Mouse (Mus musculus): ENCODE data around the gene Hoxb6. TPM values are rescaled to one million over a fixed set of nuclear protein-coding genes. Genes with fewer than 3 reads are reported as not detected.

Gene Hoxb6
- polyA plus RNA-seq, 1 experiment from 2014 or later: 0.73 TPM

DNA sequence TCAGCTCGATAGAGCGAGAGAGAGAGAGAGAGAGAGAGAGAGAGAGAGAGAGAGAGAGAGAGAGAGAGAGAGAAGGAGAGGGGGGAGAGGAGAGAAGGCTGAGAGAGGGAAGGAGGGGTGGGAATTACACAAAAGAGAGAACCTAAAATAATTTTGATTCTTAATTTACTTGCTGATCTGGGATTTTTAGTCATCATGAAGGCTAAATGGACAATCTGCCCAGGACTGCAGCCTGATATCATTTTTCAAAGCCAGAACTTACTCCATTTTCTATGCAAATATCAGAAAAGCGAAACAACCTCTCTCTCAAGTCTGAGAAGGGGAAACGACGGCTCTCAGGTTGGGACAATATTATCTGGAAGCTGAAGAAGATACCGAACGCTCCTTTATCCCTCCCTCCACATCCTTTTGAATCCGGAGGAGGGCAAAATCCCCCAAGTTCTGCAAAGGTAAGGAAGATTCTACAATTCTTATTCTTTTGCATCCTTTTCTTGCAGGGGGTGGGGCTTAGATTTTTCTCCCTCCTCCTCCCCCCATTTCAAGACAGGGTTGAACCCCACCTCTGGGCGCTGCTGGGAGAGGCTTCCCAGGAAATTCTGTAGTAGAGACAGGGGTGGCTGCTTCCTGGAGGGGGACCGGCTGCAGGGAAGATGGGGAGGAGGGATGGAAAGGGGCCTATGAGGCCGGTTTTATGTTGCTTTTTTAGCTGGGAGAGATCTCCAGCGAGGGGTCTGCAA is 457 bp downstream of the Hoxb6 start:
- Histone ChIP-seq H3K27me3 (ENCODE audit: control insufficient read depth, insufficient read depth, low read length) (peaks cover 95% of the 10 kb centered on the region), H3K4me2 (ENCODE audit: low read depth, low read length) (no peak overlapping the region), H3K4me1 (ENCODE audit: control insufficient read depth, insufficient read depth, low read length) (no peaks in the 10 kb centered on the region), H3K27ac (replicated peaks; ENCODE audit: low read depth, low read length) (no peak overlapping the region), H3K9ac (replicated peaks; ENCODE audit: low read length) (no peak overlapping the region), H3K9me3 (replicated peaks; ENCODE audit: control insufficient read depth, low read length) (no peaks in the 10 kb centered on the region), H3K36me3 (replicated peaks; ENCODE audit: control insufficient read depth, insufficient read depth, low read depth, low read length) (no peaks in the 10 kb centered on the region), H3K4me3 (ENCODE audit: low read depth, low read length) (0 out of 2 replicates have a peak overlapping the region, but pooled peaks have one; percentile 5)
- no peak for DNase-seq (ENCODE audit: low spot score)
- 1% methylated on average over 12 of the region's 12 CpGs for WGBS
- no peak for ATAC-seq (replicated peaks; ENCODE audit: insufficient number of reproducible peaks, low FRiP score, low TSS enrichment, low read depth)

DNA sequence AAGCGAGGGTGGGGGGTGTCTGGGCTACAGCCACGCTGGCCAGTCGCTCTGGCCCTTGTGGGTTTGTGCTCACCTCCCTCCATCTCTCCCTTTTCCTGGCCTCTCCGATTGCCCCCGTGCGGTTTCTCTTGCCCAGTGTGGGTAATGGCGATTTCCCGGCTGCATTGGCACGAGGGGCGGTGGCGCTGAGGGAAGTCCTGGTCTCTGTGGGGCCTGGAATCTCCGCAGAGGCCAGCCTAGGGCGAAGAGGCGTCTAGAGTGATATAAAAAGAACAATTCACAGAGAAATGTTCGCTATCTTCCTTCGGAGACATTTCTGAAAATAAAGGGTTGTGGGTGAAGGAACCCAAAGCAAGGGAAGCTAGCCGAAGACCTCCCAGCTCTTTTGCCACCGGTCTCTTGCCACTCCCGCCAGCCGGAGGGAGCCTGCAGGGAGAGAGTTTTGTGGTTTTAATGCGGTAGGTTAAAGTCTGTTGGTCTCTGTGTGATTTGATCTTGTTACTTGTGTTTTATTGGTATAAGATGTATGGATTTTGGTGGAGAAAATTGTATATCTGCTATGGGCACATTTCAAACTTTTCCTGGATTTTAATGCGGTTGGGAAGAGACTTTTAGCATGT is 1.1 kb downstream of the Hoxb6 start:
- Histone ChIP-seq H3K27me3 (ENCODE audit: control insufficient read depth, insufficient read depth, low read length) (peaks cover 95% of the 10 kb centered on the region), H3K4me3 (ENCODE audit: low read depth, low read length) (no peak overlapping the region), H3K36me3 (replicated peaks; ENCODE audit: control insufficient read depth, insufficient read depth, low read depth, low read length) (no peaks in the 10 kb centered on the region), H3K9ac (replicated peaks; ENCODE audit: low read length) (no peak overlapping the region), H3K27ac (replicated peaks; ENCODE audit: low read depth, low read length) (no peak overlapping the region), H3K4me2 (ENCODE audit: low read depth, low read length) (no peak overlapping the region), H3K4me1 (ENCODE audit: control insufficient read depth, insufficient read depth, low read length) (no peaks in the 10 kb centered on the region), H3K9me3 (replicated peaks; ENCODE audit: control insufficient read depth, low read length) (no peaks in the 10 kb centered on the region)
- under 1% methylated on average over 21 of the region's 22 CpGs for WGBS
- DNase-seq (ENCODE audit: low spot score) (no peak), ATAC-seq (replicated peaks; ENCODE audit: insufficient number of reproducible peaks, low FRiP score, low TSS enrichment, low read depth) (no peak)

DNA sequence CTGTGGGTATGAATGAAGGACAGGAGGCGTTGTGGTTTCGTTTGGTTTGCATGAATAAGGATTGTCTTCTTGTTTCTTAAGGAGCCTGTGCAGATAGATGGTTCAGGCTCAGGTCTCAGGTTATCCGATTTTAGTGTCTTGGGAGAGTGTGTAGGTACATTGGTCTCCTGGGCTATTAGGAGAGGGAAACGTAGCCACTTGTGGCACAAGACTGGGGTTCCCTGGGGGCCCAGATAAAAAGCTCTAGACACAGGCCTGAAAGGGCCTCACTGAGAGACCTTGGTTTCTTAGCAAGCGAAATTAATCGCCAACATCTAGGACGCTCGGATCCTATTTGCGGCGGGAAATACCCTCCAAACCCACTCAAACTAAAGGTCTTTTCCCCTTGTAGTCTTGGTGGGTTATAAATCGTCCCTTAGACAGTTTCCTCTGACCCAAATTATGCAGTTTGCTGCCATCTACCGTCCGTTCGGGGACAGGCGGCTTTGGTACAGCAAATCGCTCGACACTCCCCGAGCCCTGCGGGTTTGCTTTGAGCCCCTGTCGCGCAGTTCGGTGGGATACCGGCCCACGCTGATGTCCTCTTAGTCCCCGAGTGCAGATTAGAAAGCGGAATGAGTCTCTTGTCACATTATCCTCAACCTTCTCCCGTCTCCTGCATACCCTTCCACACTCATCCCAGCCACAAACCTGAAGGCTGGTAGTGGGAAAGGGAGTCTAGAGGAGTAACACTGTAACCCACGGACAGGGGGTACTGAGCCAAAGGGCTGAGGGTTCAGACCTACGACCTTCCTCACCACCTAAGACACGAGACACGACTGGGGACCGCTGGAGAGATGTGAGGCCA is 2.2 kb downstream of the Hoxb6 start:
- no peaks in the 10 kb centered on the region for H3K9me3 ChIP-seq (replicated peaks; ENCODE audit: control insufficient read depth, low read length)
- under 1% methylated on average over 32 of the region's 32 CpGs for WGBS
- no peaks in the 10 kb centered on the region for H3K4me1 ChIP-seq (ENCODE audit: control insufficient read depth, insufficient read depth, low read length)
- no peak overlapping the region for H3K4me2 ChIP-seq (ENCODE audit: low read depth, low read length)
- peaks cover 94% of the 10 kb centered on the region for H3K27me3 ChIP-seq (ENCODE audit: control insufficient read depth, insufficient read depth, low read length)
- ATAC-seq (replicated peaks; ENCODE audit: insufficient number of reproducible peaks, low FRiP score, low TSS enrichment, low read depth) (no peak), DNase-seq (ENCODE audit: low spot score) (peak; percentile 86)
- H3K9ac ChIP-seq (replicated peaks; ENCODE audit: low read length): no peak overlapping the region
- no peaks in the 10 kb centered on the region for H3K36me3 ChIP-seq (replicated peaks; ENCODE audit: control insufficient read depth, insufficient read depth, low read depth, low read length)
- H3K27ac ChIP-seq (replicated peaks; ENCODE audit: low read depth, low read length): no peak overlapping the region
- H3K4me3 ChIP-seq (ENCODE audit: low read depth, low read length): no peak overlapping the region

DNA sequence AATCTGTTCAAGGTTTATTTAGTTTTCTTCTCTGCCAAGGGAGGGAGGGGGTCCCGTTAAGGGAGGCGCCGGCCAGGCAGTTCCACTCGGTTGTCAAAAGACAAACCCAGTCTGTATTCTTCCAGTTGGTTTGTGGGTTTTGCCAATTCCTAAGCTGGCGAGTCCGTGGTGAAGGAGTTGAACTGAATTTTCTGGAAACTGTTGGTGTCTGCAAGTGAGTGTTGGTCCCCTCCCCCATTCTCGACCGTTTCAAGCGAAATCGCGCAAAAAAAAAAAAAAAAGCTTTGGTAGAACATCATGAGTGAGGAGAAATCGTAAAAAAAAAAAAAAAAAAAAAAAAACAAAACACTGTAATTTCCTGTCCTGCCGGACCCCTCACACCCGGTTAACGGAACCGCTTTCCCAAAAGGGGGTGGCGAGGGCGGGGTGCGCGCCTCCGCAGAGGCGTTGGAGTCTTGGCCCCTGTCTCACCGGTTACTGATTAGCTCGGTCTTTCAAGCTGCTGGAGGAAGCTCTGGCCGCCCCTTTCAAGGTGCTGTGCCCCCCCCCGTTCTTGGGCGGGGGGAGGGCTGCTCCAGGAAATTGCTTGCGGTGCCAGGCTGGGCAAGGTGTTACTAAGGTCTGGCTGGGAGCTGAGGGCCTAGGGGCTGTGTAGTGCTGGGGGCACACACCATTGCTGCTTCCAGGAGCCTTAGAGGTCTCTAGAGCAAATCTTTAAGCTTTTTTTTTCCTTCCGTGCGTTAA is 3.0 kb downstream of the Hoxb6 start:
- no peak overlapping the region for H3K27ac ChIP-seq (replicated peaks; ENCODE audit: low read depth, low read length)
- under 1% methylated on average over 30 of the region's 30 CpGs for WGBS
- peaks cover 94% of the 10 kb centered on the region for H3K27me3 ChIP-seq (ENCODE audit: control insufficient read depth, insufficient read depth, low read length)
- ATAC-seq (replicated peaks; ENCODE audit: insufficient number of reproducible peaks, low FRiP score, low TSS enrichment, low read depth) (no peak), DNase-seq (ENCODE audit: low spot score) (no peak)
- no peaks in the 10 kb centered on the region for H3K36me3 ChIP-seq (replicated peaks; ENCODE audit: control insufficient read depth, insufficient read depth, low read depth, low read length)
- H3K9me3 ChIP-seq (replicated peaks; ENCODE audit: control insufficient read depth, low read length): no peaks in the 10 kb centered on the region
- no peak overlapping the region for H3K9ac ChIP-seq (replicated peaks; ENCODE audit: low read length)
- H3K4me1 ChIP-seq (ENCODE audit: control insufficient read depth, insufficient read depth, low read length): no peaks in the 10 kb centered on the region
- no peak overlapping the region for H3K4me3 ChIP-seq (ENCODE audit: low read depth, low read length)
- no peak overlapping the region for H3K4me2 ChIP-seq (ENCODE audit: low read depth, low read length)

DNA sequence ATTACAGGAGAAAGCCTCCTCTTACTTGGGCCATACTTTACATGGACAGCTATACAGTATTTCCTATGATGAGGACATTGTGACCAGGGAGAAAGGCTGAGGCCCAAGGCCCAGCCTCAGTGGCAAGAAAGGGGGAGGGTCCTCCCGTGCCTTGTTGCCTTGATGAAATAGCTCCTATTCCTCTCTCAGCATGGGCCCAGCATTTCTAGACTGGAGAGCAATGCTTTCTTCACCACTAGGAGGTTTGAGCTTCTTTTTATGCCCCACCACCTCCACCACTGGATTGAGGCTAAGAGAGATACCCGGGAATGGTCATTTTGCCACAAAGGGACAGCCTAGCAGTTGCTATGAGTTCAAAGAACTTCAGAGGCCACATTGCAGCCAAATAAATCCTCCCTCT is 4.7 kb downstream of the Hoxb6 start:
- WGBS: 6% methylated on average over 2 of the region's 2 CpGs
- H3K9ac ChIP-seq (replicated peaks; ENCODE audit: low read length): no peak overlapping the region
- DNase-seq (ENCODE audit: low spot score): no peak
- H3K4me2 ChIP-seq (ENCODE audit: low read depth, low read length): no peak overlapping the region
- no peak overlapping the region for H3K4me3 ChIP-seq (ENCODE audit: low read depth, low read length)
- peaks cover 96% of the 10 kb centered on the region for H3K27me3 ChIP-seq (ENCODE audit: control insufficient read depth, insufficient read depth, low read length)
- no peak for ATAC-seq (replicated peaks; ENCODE audit: insufficient number of reproducible peaks, low FRiP score, low TSS enrichment, low read depth)
- no peaks in the 10 kb centered on the region for H3K4me1 ChIP-seq (ENCODE audit: control insufficient read depth, insufficient read depth, low read length)
- no peaks in the 10 kb centered on the region for H3K36me3 ChIP-seq (replicated peaks; ENCODE audit: control insufficient read depth, insufficient read depth, low read depth, low read length)
- H3K9me3 ChIP-seq (replicated peaks; ENCODE audit: control insufficient read depth, low read length): no peaks in the 10 kb centered on the region
- H3K27ac ChIP-seq (replicated peaks; ENCODE audit: low read depth, low read length): no peak overlapping the region

DNA sequence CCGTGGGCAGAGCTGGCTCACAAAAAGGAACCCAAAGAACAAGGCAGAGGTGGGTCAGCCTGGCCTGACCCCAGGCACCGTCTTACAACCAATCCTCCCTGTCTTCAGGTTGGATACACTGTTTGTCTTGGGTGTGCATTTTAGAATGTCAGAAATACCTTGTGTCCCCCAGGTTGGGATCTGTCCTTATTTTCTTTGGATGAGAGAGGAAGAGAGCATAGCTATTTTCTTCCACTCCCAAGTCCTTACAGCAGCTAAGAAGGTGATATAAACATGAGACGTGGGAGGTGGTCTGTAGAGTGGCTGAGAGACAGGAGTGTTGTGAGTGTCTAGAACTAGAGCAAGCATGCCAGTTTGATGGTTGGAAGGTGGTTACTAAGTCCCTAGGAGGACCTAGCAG is 5.2 kb downstream of the Hoxb6 start:
- no peaks in the 10 kb centered on the region for H3K9me3 ChIP-seq (replicated peaks; ENCODE audit: control insufficient read depth, low read length)
- no peak for ATAC-seq (replicated peaks; ENCODE audit: insufficient number of reproducible peaks, low FRiP score, low TSS enrichment, low read depth)
- H3K4me1 ChIP-seq (ENCODE audit: control insufficient read depth, insufficient read depth, low read length): no peaks in the 10 kb centered on the region
- H3K27ac ChIP-seq (replicated peaks; ENCODE audit: low read depth, low read length): no peak overlapping the region
- no peak overlapping the region for H3K4me3 ChIP-seq (ENCODE audit: low read depth, low read length)
- no peak overlapping the region for H3K9ac ChIP-seq (replicated peaks; ENCODE audit: low read length)
- DNase-seq (ENCODE audit: low spot score): no peak
- 2% methylated on average over 3 of the region's 3 CpGs for WGBS
- H3K36me3 ChIP-seq (replicated peaks; ENCODE audit: control insufficient read depth, insufficient read depth, low read depth, low read length): no peaks in the 10 kb centered on the region
- H3K4me2 ChIP-seq (ENCODE audit: low read depth, low read length): no peak overlapping the region
- peaks cover 95% of the 10 kb centered on the region for H3K27me3 ChIP-seq (ENCODE audit: control insufficient read depth, insufficient read depth, low read length)

DNA sequence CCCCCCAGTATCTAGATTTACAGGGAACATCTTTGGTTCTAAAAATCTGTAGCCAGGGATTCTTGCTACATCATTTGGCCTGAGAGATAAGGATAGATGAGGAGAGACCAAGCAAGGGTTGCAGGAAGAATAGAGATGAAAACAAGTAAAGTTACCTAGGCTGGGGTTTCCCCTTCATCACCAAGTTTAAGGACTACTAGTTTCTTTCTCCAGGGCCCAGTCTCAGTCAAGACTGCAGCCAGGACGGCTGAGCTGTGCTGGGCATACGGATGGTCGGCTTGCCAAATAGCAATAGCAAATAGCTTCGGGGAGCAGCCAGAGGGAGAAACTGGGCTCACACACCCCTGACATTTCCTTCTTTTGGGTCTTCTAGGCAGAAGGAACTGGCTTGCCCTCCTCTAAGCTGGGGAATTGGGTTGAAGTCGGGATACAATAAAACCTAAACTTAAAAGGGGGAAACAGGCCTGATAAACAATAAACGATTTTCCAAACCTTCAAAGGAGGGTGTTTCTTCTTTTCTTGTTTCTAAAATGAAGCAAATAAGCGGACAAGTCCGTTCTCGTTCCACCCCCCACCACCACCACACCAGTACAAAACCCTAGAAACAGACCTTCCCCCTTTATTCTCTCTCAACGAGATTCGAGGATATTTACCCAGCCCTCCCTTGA is 5.8 kb downstream of the Hoxb6 start:
- under 1% methylated on average over 11 of the region's 11 CpGs for WGBS
- Histone ChIP-seq H3K27ac (replicated peaks; ENCODE audit: low read depth, low read length) (no peak overlapping the region), H3K9ac (replicated peaks; ENCODE audit: low read length) (no peak overlapping the region), H3K27me3 (ENCODE audit: control insufficient read depth, insufficient read depth, low read length) (peaks cover 95% of the 10 kb centered on the region), H3K9me3 (replicated peaks; ENCODE audit: control insufficient read depth, low read length) (no peaks in the 10 kb centered on the region), H3K36me3 (replicated peaks; ENCODE audit: control insufficient read depth, insufficient read depth, low read depth, low read length) (no peaks in the 10 kb centered on the region), H3K4me1 (ENCODE audit: control insufficient read depth, insufficient read depth, low read length) (no peaks in the 10 kb centered on the region), H3K4me2 (ENCODE audit: low read depth, low read length) (no peak overlapping the region), H3K4me3 (ENCODE audit: low read depth, low read length) (no peak overlapping the region)
- DNase-seq (ENCODE audit: low spot score) (no peak), ATAC-seq (replicated peaks; ENCODE audit: insufficient number of reproducible peaks, low FRiP score, low TSS enrichment, low read depth) (no peak)

All from embryonic facial prominence, embryonic 11.5 days (tissue).